Mouse (Mus musculus): ENCODE measurements around the gene Ccr10.
A peak's percentile ranks its signal among the peaks of the same experiment; 100 is the strongest.

The Ccr10 gene

DNA sequence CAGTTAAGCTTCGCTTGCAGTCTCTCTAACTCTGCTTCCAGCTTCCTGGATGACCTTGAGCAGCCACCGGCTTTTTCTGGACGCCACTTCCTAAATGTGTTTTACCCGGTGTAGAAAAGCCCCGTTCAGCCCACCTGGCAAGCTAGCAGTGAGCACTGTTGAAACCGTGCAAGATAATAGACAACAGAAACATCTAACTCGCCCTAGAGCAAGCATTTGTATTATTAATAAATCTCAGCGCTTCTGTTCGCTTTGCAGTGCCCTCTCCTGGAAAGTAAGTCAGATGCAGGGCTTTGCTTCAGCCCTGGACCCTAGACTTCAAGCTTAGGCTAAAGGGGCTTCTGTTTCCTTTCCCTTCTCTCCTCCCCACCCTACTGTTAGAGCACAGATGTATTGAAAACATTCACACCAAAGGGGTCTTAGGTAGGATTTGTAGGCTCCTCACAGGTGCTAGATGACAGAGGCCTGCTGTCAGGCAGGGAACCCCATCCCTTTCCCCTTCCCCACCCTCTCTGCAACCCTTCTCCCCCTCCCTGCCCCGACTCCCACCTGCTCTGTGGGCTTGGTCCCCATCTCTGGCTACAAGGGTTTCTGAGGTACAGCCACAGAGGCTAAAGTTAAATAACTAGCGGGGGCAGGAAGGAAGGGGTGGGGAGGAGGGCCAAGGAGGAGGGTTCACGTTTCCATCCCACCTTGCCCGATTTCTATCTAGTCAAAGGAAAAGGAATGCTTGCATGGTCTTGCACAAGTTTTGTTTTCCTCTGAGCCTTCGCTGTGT lies at the start of gene Ccr10:
Ccr10 (minus strand) TSS at position 593 of the 778 bp plus-strand sequence.
- no peak for DNase-seq

DNA sequence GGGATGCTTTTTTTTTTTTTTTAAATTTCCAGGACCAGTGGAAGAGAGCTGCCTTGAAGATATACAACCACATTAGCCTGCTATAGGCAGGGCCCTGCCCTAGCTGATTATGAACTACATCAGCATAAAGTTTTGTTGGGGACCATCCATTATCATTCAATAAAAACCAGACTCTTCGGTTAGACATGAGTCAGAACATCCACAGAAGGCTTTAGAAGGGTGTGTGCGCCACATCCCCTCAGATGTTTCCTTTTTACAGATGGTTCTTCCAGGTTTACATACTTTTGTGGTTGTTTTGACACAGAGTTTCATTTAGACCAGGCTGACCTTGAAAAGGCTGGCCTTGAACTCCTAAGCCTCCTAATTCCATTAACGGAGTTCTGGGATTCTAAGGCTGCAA lies 49.1 kb upstream of the Ccr10 start:
- no peak for DNase-seq

DNA sequence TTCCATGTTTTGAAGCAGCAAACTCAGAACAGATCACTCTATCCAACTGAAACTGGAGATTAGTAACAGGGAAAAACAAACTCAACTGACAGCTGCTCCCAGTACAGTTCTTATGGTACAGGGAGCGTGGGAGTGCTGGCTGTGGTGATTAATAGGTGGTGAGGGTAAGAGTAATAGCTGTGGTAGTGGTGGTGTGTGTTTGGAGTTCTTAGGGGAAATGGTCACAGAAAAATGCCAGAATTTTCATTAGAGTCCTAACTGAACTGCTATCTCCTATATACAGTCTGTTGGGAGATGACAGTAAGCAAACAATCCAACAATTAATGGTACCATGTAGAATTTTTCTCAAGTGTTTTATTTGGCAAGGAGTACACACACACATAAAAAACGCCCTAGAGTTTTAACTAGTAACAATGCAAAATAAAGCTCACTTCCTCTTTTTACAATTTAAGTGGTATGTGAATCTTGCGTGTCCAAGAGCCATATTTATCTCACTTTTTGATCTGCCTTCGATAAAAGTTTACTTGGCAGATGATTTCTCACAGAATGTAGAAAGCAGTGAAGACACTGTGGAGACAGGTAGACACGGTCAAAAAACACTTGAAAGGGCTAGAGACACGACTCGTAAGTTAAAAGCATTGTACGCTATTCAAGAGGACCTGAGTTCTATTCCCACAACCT lies 46.2 kb upstream of the Ccr10 start:
- no peak for DNase-seq

DNA sequence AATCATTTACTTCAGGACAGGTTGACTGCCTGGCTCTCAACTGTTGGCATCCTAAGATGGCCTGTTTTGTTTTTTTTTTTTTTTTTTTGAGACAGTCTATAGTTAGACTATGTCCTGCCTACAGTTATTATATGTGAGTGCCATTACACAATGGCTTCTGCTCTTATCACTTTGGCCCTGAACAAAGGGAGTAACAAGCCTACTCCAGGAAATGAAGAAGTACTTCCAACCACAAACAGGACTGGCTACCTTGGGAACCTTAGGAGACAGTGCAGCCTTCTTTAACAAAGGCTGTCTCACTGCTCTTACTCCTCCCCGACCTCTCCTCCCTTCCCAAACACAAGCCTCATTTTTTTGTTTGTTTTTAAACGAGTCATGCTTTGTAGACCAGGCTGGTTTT lies 45.6 kb upstream of the Ccr10 start:
- DNase-seq: no peak

DNA sequence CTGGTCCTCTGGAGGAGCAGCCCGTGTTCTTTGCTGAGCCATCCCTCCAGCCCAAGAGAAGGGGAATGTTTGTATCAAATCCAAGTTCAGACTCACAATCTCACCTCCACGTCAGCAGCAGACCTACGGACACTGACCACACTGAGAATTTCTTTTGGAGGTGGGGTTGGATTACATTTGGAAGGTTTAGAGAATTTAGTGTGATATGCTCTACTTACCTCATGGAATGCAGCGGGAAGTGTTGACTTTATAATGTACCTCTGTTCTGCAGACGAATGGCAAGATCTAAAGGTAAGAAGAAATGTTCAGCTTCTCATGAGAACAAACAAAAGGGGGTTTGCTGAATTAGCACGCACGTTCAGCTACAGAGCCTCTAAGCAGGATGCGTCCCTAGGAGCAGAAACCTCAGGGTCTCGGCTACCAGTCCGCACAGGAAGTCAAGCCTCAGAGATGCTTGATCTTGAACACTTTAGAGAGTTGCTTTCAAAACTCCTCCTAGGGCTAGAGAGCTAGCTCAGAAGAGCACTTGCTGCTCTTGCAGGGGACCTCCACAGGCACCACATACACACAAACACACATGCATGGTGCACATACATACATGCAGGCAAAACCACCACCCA lies 43.3 kb upstream of the Ccr10 start:
- peak; percentile 37 to 73 for DNase-seq

DNA sequence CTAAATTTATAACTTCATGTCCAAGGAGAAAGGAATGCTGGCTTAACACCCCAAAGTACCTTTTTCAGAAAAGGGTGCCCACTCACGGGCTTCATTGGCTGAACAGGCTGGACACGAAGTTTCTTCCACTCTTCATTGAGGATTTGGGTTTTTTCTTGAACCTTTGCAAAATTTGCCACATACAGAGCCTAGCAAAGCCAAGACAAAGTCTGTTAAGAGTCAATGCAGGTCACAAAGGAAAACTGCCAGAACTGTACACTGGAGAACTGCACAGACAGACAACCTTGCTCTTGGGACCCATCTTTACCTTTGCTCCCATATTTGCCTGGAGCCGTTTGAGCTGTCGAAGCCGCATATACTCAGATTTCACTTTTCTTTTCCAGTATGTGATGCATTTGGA lies 41.7 kb upstream of the Ccr10 start:
- DNase-seq: peak; percentile 14 to 54

DNA sequence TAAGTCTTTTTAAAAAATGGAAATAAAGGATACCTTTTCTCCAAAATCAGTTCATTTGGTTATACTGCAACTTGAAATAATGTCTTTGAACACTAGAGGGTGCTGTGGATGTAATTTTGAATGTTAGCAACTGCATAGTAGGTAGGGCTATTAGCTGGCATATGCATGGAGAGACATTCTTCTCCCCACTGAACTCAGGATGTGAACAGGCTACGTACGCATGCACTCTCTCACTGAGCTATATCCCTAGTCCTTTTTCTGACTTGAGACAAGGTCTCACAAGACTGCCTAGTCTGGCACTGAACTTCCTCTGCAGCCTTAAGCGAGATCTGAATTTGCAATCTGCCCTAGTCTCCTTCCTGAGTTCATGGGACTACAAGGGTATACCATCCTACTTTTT lies 36.7 kb upstream of the Ccr10 start:
- DNase-seq: peak in 1 of 2 experiments; percentile 65

DNA sequence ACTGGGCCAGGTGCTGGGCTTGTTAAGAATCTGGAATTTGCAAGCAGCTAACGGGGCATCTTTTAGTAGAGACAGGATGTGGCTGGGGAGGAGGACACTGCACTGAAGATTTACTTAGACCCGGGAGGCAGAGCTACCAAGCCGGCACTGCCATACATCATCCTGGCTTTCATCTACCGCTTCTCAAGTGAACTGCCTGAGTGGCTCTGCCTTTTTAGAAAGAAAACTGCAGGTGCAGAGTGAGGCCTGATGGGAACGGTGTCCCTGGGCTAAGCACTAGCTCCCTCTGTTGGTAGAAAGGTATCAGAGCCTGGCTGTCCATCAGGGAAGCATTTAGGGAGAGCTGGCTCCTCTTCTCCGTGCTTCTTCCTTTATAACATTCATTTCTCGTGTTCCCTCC lies 25.7 kb upstream of the Ccr10 start:
- peak in 1 of 2 experiments; percentile 25 for DNase-seq

DNA sequence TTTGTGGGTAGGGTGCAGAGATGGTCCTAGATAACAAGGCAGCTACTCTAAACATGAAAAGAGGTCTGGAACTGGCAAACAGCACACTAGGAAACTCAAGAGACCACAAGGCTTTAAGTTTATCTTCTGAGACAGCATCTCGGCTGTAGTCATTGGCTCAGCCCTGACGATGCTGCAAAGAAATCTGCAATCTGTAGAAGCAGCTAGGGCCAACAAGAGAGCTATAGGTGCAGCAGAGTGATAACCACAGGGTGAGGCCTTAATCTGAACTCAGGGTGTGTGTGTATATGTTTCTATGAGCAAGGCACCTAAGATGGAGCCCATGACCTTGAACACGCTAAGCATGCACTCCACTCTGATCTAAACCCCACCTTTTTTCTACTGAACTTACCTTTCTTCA lies 24.3 kb upstream of the Ccr10 start:
- DNase-seq: no peak

DNA sequence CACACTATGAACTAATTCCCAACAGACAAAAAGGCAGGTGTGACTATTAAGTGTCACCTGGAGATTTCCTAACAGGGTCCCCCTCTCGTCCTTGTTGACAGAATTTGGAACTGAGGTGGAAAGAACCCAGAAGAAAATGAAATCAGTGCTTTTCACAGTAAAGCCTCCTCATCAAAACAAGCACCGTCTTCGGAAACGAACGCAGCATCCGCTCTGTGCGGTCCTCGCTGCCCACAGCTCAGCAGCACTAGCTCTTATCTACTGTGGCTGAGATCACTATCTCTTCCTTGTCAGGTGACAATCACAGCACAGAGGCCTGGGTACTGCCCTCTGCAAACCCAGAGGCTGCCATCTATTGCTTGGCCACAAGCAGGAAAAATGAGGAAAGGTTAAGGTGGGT lies 20.9 kb upstream of the Ccr10 start:
- DNase-seq: no peak

DNA sequence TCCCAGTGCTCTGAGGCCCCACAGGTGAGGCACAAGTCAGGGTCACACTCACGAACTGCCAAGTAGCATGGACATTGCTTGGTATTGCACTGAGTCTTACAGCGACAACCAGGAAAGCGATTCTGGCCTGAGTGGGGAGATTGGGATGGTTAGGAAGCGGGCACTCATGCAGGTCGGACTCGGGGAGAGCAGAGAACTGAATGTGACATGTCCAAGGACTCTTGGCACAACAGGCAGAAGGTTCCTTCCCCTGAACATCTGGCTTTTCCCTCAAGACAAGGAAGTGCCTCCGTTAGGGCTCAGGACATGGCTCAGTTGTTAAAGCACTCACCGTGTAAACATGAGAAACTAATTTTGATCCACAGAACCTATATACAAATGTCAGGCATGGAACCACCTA lies 20.3 kb upstream of the Ccr10 start:
- DNase-seq: no peak

DNA sequence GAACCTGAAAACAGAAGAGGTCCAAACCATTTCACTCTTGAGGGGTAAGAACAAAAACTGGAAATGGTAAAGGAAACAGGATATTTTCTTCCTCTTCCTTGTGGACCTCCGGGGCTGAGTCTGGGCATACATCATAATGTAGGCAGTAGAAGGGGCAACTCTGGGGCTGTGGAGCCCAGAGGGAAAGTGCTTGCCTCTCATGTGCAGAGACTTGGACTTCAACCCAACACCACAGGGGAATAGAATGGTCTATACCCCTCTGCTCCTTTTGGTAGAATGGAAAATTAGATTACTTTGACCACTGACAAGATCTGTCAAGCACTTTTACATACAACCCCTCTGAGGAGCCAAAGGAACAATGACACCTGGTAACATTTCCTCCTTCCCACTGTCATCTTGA lies 19.9 kb upstream of the Ccr10 start:
- no peak for DNase-seq

DNA sequence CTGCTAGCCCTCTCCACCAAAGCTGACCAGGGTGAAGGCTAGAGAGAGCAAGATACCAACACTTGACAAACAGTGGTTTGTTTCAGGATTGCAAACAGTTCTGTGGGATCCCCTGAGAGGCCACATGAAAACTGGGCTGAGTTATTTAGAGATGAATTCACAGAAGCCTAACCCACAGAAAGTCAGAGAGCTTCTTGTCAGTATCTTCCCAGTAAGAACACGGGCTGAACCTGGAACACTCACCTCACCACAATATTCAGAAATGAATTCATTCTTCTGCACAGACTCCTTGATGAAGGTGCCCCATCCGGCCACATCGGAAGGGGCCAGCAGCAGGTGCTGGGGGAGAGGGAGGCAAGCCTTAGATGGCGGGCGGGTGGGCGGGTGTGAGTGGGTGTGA lies 19.4 kb upstream of the Ccr10 start:
- DNase-seq: no peak

DNA sequence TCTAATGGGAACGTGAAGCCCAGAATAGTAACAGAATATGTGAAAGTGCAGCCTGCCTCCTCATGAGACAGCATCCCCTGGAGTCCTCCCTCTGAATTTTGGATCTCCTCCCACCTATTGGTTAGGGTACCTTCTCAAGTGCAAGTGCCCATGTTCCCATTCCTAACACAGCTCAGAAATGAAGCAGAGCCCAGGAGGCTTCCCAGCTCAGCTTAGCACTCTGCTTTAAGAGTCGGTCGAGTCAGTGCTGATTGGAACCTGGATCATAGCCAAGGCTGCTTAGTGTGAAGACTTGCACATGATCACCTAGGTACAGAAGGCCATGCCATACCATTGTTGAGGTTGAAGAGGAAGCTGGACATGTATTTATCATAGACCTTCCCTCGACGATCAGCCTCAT lies 18.9 kb upstream of the Ccr10 start:
- no peak for DNase-seq

DNA sequence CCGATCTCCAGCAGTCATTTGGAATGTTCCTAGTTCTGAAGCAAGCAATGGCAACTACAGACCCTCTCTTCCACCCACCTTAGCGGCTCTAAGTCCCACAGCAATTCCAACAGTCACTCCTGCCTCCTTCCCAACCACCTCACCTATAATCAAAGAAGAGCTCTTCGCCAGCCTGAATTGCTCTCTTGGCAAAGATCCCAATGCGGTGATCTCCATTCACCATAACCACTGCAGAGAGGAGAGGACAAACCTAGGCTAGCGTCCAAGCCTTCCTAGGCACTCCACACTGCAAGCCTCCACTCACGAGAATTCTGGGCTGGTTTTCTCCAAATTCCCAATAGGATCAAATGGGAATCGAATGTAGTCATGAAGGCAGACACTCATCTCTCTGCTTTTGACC lies 17.8 kb upstream of the Ccr10 start:
- no peak for DNase-seq

DNA sequence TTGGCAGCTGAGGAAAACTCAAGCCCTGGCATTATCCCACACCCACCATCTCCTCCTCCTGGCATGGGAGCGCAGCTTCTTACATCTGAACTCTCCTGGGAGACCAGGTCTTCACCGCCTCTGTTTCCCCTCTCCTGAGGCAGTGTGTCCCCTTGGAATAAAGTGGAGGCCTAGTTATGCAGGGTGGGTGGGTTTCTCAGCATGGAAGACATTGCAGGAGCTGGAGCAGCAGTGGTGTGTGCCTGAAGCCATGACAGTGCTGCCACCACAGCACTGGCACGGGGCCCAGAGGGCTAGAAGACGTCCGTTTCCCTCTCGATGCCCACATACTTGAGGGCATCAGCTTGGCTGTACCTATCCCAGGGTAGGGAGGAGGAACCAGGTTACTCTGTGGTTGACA lies 17.4 kb upstream of the Ccr10 start:
- no peak for DNase-seq

DNA sequence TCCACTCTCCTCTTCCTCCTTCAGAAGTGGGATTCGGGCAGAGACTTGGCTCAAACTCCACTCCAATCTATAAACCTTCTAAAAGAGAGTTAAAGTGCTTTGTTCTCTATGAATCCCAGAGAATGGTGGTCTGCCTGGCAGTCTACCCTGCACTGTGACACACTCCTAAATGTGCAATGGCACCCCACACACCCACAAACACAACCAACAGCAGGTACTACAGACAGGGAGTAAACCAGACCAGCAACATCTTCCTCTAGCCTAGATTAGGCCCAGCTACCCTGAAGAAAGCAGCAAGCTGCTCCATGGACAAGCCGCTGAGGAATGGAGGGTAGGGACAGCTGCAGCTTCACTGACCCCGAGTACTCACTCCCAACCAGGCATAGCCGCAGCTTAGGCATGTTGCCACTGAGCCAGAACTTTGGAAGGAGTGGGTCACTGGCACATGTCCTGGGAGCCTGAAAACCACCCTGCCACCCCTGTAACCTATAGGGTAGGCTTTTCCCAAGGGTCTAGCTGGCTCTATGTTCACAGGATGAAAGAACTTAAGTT lies 16.8 kb upstream of the Ccr10 start:
- DNase-seq: no peak

DNA sequence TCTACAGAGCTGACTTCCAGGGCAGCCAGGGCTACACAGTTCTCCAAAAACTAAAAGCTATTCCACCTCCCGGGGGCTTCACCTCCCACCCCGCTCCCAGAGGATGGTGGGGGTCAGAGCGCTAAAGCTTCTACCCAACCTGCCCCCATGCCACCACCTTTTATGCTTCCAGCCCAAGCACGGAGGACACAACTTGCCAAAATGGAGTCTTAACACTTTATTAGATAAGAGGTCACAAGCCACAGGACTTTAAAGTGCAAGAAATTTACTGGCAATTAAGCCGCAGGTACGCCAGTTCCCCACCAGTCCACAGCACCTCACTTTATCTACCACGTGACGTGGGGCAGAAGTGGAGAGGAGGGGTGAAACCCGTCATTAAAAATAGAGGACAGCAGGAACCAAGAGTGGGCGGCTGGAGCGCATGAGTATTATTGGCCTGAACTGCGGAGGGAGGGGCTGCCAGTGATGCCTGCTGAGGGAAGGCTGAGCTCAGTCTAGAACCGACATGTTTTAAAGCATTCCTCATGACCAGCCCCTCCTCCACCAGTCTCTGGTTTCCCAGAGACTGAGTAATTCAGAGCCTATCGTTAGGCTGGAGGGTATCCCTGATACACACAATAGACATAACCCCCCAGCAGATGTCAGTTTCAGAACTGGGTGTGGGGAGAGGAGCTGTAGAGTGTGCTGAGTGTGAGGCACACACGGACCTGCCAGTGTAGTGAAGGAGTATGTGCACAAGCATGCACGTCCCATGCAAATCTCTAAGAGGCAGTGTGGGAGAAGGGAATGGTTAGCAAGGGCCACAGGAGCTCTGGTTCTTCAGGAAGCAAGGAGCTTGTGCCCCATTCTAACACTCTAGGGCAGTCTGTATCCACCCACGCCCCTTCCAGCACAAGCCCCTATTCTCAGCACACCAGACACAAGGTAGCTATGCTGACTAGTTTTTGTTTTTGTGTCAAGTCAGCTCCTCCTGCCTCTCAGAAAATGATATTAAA lies 16.0 kb upstream of the Ccr10 start:
- no peak for DNase-seq

DNA sequence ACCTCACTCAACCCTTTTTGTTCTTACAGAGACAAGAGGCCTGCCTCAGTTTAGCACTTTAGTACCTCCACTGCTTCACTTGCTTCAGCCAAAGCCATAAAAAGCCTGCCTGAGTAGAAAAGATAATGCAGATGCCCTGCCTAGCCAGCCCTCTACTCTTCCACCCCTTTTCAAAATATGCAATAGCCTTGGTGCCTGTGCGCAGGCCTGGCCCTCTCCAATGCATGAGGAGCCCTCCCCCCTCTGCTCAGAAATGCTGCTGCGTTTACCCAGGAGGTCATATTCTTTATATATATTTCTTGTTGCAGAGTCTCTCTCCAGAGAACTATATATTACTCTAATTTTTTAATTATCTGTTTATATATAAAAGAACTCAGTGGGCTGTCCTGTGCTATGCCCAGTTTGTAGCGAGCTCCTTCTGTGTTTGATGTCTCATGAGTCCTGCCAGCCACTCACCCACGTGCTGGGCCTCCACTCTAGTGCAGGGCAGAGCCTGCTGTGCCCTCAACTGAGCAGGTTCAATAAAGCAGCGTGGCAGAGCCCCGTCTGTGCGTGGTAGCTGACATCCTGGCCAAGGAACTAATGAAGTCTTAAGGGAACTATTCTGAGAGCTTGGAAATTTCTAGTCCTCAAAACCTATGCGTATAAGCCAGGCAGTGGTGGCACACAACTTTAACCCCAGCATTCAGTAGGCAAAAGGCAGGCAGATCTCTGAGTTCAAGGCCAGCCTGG lies 15.1 kb upstream of the Ccr10 start:
- no peak for DNase-seq

DNA sequence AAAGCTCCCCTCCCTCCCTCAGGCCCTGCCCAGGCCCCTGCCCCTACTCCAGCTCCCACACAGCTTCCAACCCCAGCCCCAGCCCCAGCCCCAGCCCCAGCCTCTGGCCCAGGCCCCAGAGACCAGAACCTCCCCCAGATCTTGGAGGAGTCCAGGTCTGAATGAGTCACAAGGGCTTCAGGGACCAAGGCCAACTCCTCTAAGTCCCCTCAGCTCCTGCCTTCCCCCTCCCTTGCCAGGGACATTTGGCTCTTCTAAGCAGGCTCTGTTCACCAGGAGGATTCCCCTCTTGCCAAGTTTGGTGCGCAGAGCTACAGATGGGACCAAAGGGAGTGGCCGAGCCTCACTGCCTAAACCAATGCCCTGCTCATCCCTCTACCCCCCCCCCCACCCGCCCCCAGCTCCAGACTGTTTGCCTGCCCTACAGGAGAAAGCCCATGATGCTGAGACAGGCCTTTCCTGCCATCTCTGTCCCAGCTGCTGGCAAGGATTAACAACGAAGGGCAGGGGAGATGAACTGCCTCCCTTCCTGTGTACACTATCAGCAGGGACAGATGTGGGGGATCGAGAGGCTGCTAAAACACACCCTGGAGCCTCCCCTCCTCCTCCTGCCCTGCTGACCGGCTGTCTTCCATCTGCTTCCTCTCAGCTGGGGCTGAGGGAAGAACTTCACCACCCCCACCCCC lies 14.4 kb upstream of the Ccr10 start:
- DNase-seq: peak in 1 of 2 experiments; percentile 42

DNA sequence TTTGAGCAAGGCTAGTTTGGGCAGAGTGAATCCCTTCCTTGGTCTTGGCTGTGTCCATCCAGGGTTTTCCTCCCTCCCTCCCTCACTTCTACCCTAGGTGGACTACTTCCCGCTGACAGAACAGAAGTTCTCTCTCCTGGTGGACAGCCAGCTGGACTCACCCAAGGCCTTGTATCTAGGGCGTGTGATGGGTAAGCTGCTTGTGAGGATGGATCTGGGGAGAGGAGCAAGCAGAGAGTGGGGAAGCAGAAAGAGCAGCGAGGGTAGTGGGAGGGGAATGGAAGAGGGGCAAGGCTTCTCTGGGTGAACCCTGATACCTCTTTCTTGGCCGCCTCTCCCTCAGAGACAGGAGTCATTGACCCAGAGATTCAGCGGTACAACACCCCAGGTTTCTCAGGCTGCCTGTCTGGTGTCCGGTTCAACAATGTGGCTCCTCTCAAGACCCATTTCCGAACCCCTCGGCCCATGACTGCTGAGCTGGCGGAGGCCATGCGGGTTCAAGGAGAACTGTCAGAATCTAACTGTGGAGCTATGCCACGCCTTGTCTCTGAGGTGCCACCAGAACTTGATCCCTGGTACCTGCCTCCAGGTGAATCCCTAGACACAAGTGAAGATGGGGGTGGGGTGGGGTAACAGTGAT lies 13.0 kb upstream of the Ccr10 start:
- no peak for DNase-seq
